Mouse (Mus musculus): ENCODE measurements at regions not wholly inside any gene's neighbourhood (a gene's known extent, or its start where the extent isn't known, plus 50 kb on each side); places are given as distances from the start of the nearest gene placed in this dataset.
A peak's percentile ranks its signal among the peaks of the same experiment; 100 is the strongest.

GRCm38 (mm10) chr13:82187196-82187595 lies 404.3 kb downstream of the Cetn3 start:
- no peak for DNase-seq (ENCODE audit: low spot score)

- DNase-seq (ENCODE audit: low spot score) = no peak
Measured at GRCm38 (mm10) chr13:82200739-82201138, 417.9 kb downstream of the Cetn3 start.

- DNase-seq (ENCODE audit: low spot score) = no peak
Measured at GRCm38 (mm10) chr13:82225430-82225829, 442.6 kb downstream of the Cetn3 start.

- DNase-seq (ENCODE audit: low spot score) = no peak
Measured at GRCm38 (mm10) chr13:82233901-82234300, 451.0 kb downstream of the Cetn3 start.

- DNase-seq (ENCODE audit: low spot score) = no peak
Measured at GRCm38 (mm10) chr13:82246231-82246630, 463.4 kb downstream of the Cetn3 start.

GRCm38 (mm10) chr13:82250361-82250760 lies 467.5 kb downstream of the Cetn3 start:
- no peak for DNase-seq (ENCODE audit: low spot score)

GRCm38 (mm10) chr13:82258491-82258935 lies 475.6 kb downstream of the Cetn3 start:
- no peak for DNase-seq (ENCODE audit: low spot score)

- DNase-seq (ENCODE audit: low spot score) = no peak
Measured at GRCm38 (mm10) chr13:82264236-82264635, 481.4 kb downstream of the Cetn3 start.

GRCm38 (mm10) chr13:82265170-82265569 lies 482.3 kb downstream of the Cetn3 start:
- DNase-seq (ENCODE audit: low spot score) = no peak

- DNase-seq (ENCODE audit: low spot score) = no peak
Measured at GRCm38 (mm10) chr13:82265736-82266135, 482.9 kb downstream of the Cetn3 start.

- DNase-seq (ENCODE audit: low spot score) = no peak
Measured at GRCm38 (mm10) chr13:82274733-82275132, 491.9 kb downstream of the Cetn3 start.

- DNase-seq (ENCODE audit: low spot score) = no peak
Measured at GRCm38 (mm10) chr13:82276001-82276400, 493.1 kb downstream of the Cetn3 start.

GRCm38 (mm10) chr13:82280744-82281143 lies 497.9 kb downstream of the Cetn3 start:
- DNase-seq (ENCODE audit: low spot score) = no peak

GRCm38 (mm10) chr13:82295834-82296233 lies 513.0 kb downstream of the Cetn3 start:
- no peak for DNase-seq (ENCODE audit: low spot score)

GRCm38 (mm10) chr13:82304227-82304626 lies 521.4 kb downstream of the Cetn3 start:
- no peak for DNase-seq (ENCODE audit: low spot score)

GRCm38 (mm10) chr13:82305076-82305475 lies 522.2 kb downstream of the Cetn3 start:
- DNase-seq (ENCODE audit: low spot score) = no peak

GRCm38 (mm10) chr13:82308336-82308735 lies 525.5 kb downstream of the Cetn3 start:
- no peak for DNase-seq (ENCODE audit: low spot score)

GRCm38 (mm10) chr13:82316573-82317202 lies 533.8 kb downstream of the Cetn3 start:
- DNase-seq (ENCODE audit: low spot score) = no peak

- DNase-seq (ENCODE audit: low spot score) = peak; percentile 4
Measured at GRCm38 (mm10) chr13:82317203-82317580, 534.3 kb downstream of the Cetn3 start.

- DNase-seq (ENCODE audit: low spot score) = no peak
Measured at GRCm38 (mm10) chr13:82318395-82318794, 535.5 kb downstream of the Cetn3 start.

- no peak for DNase-seq (ENCODE audit: low spot score)
Measured at GRCm38 (mm10) chr13:82354355-82354754, 571.5 kb downstream of the Cetn3 start.

- no peak for DNase-seq (ENCODE audit: low spot score)
Measured at GRCm38 (mm10) chr13:82355296-82355695, 572.4 kb downstream of the Cetn3 start.

- no peak for DNase-seq (ENCODE audit: low spot score)
Measured at GRCm38 (mm10) chr13:82359442-82359841, 576.6 kb downstream of the Cetn3 start.

- DNase-seq (ENCODE audit: low spot score) = no peak
Measured at GRCm38 (mm10) chr13:82360711-82361110, 577.8 kb downstream of the Cetn3 start.

Data from lung, postnatal 25 days (tissue).